Mouse (Mus musculus) MEL (cell line): ENCODE data around the gene Gm20388. TPM values are rescaled to one million over a fixed set of nuclear protein-coding genes. Genes with fewer than 3 reads are reported as not detected.

ENCODE experiments used
- DNase-seq: peaks from one replicate; pipeline ENCODE4 v3.0.0; 2011; ENCODE audit warnings: low read depth, low spot score
- H3K27ac ChIP-seq: 2 replicates; pipeline ENCODE4 v1.5.1; 2012; ENCODE audit warnings: low read depth, mild to moderate bottlenecking, control low read depth, low read length, moderate library complexity; ENCODE audit not compliant: control insufficient read depth
- H3K27me3 ChIP-seq, 2 experiments: fragments of 150-350 bp in 1 of 2; sonication (generic) in 1 of 2; 2 replicates each; pipeline ENCODE4 v1.6.1; 2012; ENCODE audit warnings: low read length in 2 of 2, mild to moderate bottlenecking in 2 of 2, improper control_type of control experiment in 1 of 2, moderate library complexity in 1 of 2; ENCODE audit not compliant: insufficient read depth in 2 of 2, control insufficient read depth in 1 of 2
- H3K36me3 ChIP-seq, 2 experiments: 2 replicates each; pipeline ENCODE4 v1.6.1; 2012 to 2014; ENCODE audit warnings: low read length in 2 of 2, improper control_type of control experiment in 1 of 2, inconsistent platforms in 1 of 2, mild to moderate bottlenecking in 1 of 2; ENCODE audit not compliant: insufficient read depth in 2 of 2, control insufficient read depth in 1 of 2
- H3K4me1 ChIP-seq, 2 experiments: fragments of 150-350 bp in 1 of 2; sonication (generic) in 1 of 2; 2 replicates each; pipeline ENCODE4 v1.6.1; 2012; ENCODE audit warnings: low read length in 2 of 2, improper control_type of control experiment in 1 of 2, mild to moderate bottlenecking in 1 of 2; ENCODE audit not compliant: insufficient read depth in 2 of 2, control insufficient read depth in 1 of 2
- H3K4me3 ChIP-seq, 2 experiments: fragments of 150-350 bp in 1 of 2; sonication (generic) in 1 of 2; 2 replicates each; pipeline ENCODE4 v1.5.1; 2012; ENCODE audit warnings: low read depth in 2 of 2, low read length in 2 of 2, mild to moderate bottlenecking in 2 of 2, moderate library complexity in 2 of 2, control low read depth in 1 of 2, improper control_type of control experiment in 1 of 2; ENCODE audit not compliant: control insufficient read depth in 1 of 2, insufficient read depth in 1 of 2
- H3K79me2 ChIP-seq: 2 replicates; pipeline ENCODE4 v1.6.1; 2012; ENCODE audit warnings: mild to moderate bottlenecking, low read length, moderate library complexity; ENCODE audit not compliant: control insufficient read depth, poor library complexity, insufficient read depth
- H3K9ac ChIP-seq: 2 replicates; pipeline ENCODE4 v1.6.1; 2012; ENCODE audit warnings: low read depth, mild to moderate bottlenecking, control low read depth, low read length, moderate library complexity; ENCODE audit not compliant: control insufficient read depth, poor library complexity, severe bottlenecking
- H3K9me3 ChIP-seq: fragments of 150-350 bp; sonication (generic); replicated peaks from 2 replicates; pipeline ENCODE4 v1.6.1; 2012; ENCODE audit warnings: mild to moderate bottlenecking, low read length, improper control_type of control experiment, moderate library complexity; ENCODE audit not compliant: insufficient read depth
- CHD1 ChIP-seq: IDR thresholded peaks from 2 replicates; pipeline ENCODE4 v1.6.1; 2012; ENCODE audit warnings: low read depth, mild to moderate bottlenecking, inconsistent platforms, low read length, improper control_type of control experiment
- CHD2 ChIP-seq: IDR thresholded peaks from 2 replicates; pipeline ENCODE4 v1.6.1; 2011; ENCODE audit warnings: low read length, improper control_type of control experiment
- CTCF ChIP-seq, 3 experiments: IDR thresholded peaks in 2 of 3; conservative IDR thresholded peaks in 1 of 3; 2 replicates each; pipeline ENCODE4 v1.5.1; 2011 to 2012; ENCODE audit warnings: low read length in 3 of 3, low read depth in 2 of 3, mild to moderate bottlenecking in 2 of 3, improper control_type of control experiment in 1 of 3, inconsistent platforms in 1 of 3, mixed read lengths in 1 of 3, moderate library complexity in 1 of 3; ENCODE audit not compliant: control insufficient read depth in 1 of 3, insufficient read depth in 1 of 3, poor library complexity in 1 of 3, severe bottlenecking in 1 of 3
- ELF1 ChIP-seq: IDR thresholded peaks from 2 replicates; pipeline ENCODE4 v1.6.1; 2014; ENCODE audit warnings: low read depth, mild to moderate bottlenecking, inconsistent platforms, low read length, improper control_type of control experiment, moderate library complexity
- EP300 ChIP-seq, 2 experiments: IDR thresholded peaks; 2 replicates each; pipeline ENCODE4 v1.6.1; 2011; ENCODE audit warnings: improper control_type of control experiment in 2 of 2, low read length in 2 of 2, low read depth in 1 of 2, mild to moderate bottlenecking in 1 of 2
- HCFC1 ChIP-seq: IDR thresholded peaks from 2 replicates; pipeline ENCODE4 v1.6.1; 2012; ENCODE audit warnings: low read depth, mild to moderate bottlenecking, inconsistent platforms, low read length, improper control_type of control experiment, moderate library complexity
- MAFK ChIP-seq: IDR thresholded peaks from 2 replicates; pipeline ENCODE4 v1.6.1; 2011; ENCODE audit warnings: low read depth, mild to moderate bottlenecking, low read length, improper control_type of control experiment, borderline replicate concordance
- MYC ChIP-seq: IDR thresholded peaks from 2 replicates; pipeline ENCODE4 v1.6.1; 2011; ENCODE audit warnings: low read depth, mild to moderate bottlenecking, low read length, improper control_type of control experiment, moderate library complexity
- NELFE ChIP-seq: IDR thresholded peaks from 2 replicates; pipeline ENCODE4 v1.6.1; 2011; ENCODE audit warnings: low read depth, low read length, improper control_type of control experiment
- NRF1 ChIP-seq: IDR thresholded peaks from 2 replicates; pipeline ENCODE4 v1.6.1; 2014; ENCODE audit warnings: low read depth, mild to moderate bottlenecking, inconsistent platforms, low read length, improper control_type of control experiment, moderate library complexity; ENCODE audit not compliant: poor library complexity, insufficient read depth, severe bottlenecking
- POLR2A ChIP-seq, 2 experiments: IDR thresholded peaks; 2 replicates each; pipeline ENCODE4 v1.6.1; 2011 to 2012; ENCODE audit warnings: low read length in 2 of 2, mild to moderate bottlenecking in 2 of 2, control low read depth in 1 of 2, improper control_type of control experiment in 1 of 2, low read depth in 1 of 2, moderate library complexity in 1 of 2; ENCODE audit not compliant: control insufficient read depth in 1 of 2, insufficient read depth in 1 of 2, poor library complexity in 1 of 2
- POLR2AphosphoS2 ChIP-seq: IDR thresholded peaks from 2 replicates; pipeline ENCODE4 v1.6.1; 2011; ENCODE audit warnings: low read length, improper control_type of control experiment
- POLR2AphosphoS5 ChIP-seq: IDR thresholded peaks from 2 replicates; pipeline ENCODE4 v1.6.1; 2012; ENCODE audit warnings: low read depth, borderline replicate concordance, mild to moderate bottlenecking, inconsistent platforms, low read length, moderate library complexity, mixed read lengths
- SMC3 ChIP-seq: IDR thresholded peaks from 2 replicates; pipeline ENCODE4 v1.6.1; 2011; ENCODE audit warnings: low read depth, low read length, improper control_type of control experiment
- TAL1 ChIP-seq: IDR thresholded peaks from 2 replicates; pipeline ENCODE4 v1.6.1; 2012; ENCODE audit warnings: mild to moderate bottlenecking, inconsistent platforms, low read length, moderate library complexity, mixed read lengths
- TBP ChIP-seq: IDR thresholded peaks from 2 replicates; pipeline ENCODE4 v1.8.0; 2011; ENCODE audit warnings: low read depth, low read length, improper control_type of control experiment
- USF1 ChIP-seq: IDR thresholded peaks from 2 replicates; pipeline ENCODE4 v1.6.1; 2014; ENCODE audit warnings: low read depth, mild to moderate bottlenecking, inconsistent platforms, low read length, improper control_type of control experiment, moderate library complexity
- USF2 ChIP-seq, 2 experiments: IDR thresholded peaks; 2 replicates each; pipeline ENCODE4 v1.6.1; 2011 to 2012; ENCODE audit warnings: improper control_type of control experiment in 2 of 2, low read length in 2 of 2, borderline replicate concordance in 1 of 2, inconsistent platforms in 1 of 2, low read depth in 1 of 2, mild to moderate bottlenecking in 1 of 2; ENCODE audit not compliant: insufficient read depth in 1 of 2
- ZC3H11A ChIP-seq: IDR thresholded peaks from 2 replicates; pipeline ENCODE4 v1.6.1; 2012; ENCODE audit warnings: low read depth, mild to moderate bottlenecking, inconsistent platforms, low read length, improper control_type of control experiment
- ZKSCAN1 ChIP-seq: IDR thresholded peaks from 2 replicates; pipeline ENCODE4 v1.6.1; 2012; ENCODE audit warnings: low read depth, mild to moderate bottlenecking, inconsistent platforms, low read length, improper control_type of control experiment, moderate library complexity
- ZNF384 ChIP-seq: IDR thresholded peaks from 2 replicates; pipeline ENCODE4 v1.6.1; 2012; ENCODE audit warnings: low read depth, mild to moderate bottlenecking, inconsistent platforms, low read length, improper control_type of control experiment
- polyA plus RNA-seq, 2 experiments: library from polyadenylated mRNA; stranded (reverse) in 1 of 2; unstranded in 1 of 2; fragments of >175 nt in 1 of 2; fragments of >200 nt in 1 of 2; gene quantifications; 2 replicates each; pipeline versions ENCODE4 v1.2.1 to v1.2.4; 2012; ENCODE audit warnings: low replicate concordance in 2 of 2, low read depth in 1 of 2; ENCODE audit not compliant: insufficient read length in 2 of 2, insufficient read depth in 1 of 2, missing spikeins in 1 of 2
- total RNA-seq: library from RNA; depleted of rRNA; stranded (reverse); fragments of 300-350 nt; gene quantifications from 2 replicates; pipeline ENCODE4 v1.2.3, GENCODE M21; 2012

The Gm20388 gene
- total and polyA plus RNA-seq, 3 experiments: 11.1 to 17.8 TPM; not detected in 1

- TF ChIP-seq MYC (no peak), EP300 (IDR thresholded peaks at IDR 0.05; ENCODE audit: low read depth in 1 of 2, low read length in 2 of 2) (no peak), POLR2A (IDR thresholded peaks at IDR 0.05; ENCODE audit: control insufficient read depth in 1 of 2, insufficient read depth in 1 of 2, low read depth in 1 of 2, low read length in 2 of 2, poor library complexity in 1 of 2) (no peak), USF1 (no peak), POLR2AphosphoS2 (no peak), USF2 (IDR thresholded peaks at IDR 0.05; ENCODE audit: borderline replicate concordance in 1 of 2, insufficient read depth in 1 of 2, low read depth in 1 of 2, low read length in 2 of 2) (no peak), TAL1 (no peak), POLR2AphosphoS5 (no peak), TBP (no peak), CHD2 (no peak), NELFE (no peak)
- TF ChIP-seq, all 39 proteins: peak for 0
- no peak overlapping the region for H3K27ac ChIP-seq
- H3K27me3 ChIP-seq: no peaks in the 10 kb centered on the region
These were observed 2002.7 kb downstream of the Gm20388 start for GRCm38 (mm10) chr8:121913378-121913777.

DNA sequence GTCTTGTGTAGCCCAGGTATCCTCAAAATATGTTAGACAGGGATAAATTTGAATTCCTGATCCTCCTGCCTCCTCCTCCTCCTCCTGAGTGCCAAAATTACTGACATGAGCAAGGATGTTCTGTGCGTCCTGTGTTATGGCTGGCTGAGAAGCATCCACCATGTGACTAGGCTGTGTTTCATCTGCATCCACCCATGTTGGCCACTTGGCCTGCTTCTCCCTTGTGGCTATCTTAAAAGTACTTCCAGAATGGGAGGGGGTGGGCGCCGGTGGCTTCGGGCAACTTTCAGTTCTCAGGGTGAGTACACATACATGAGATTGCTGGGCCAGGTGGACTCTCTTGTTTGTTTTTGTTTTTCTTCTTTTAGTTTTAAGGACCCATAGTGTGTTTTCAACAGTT, 2008.5 kb downstream of the Gm20388 start:
- no peak for TF ChIP-seq CHD1
- TF ChIP-seq, all 39 proteins: peak for 0
- H3K27me3 ChIP-seq: peaks cover 0 to 2% of the 10 kb centered on the region in 2 experiments; a peak in 2 of 4 replicates

More at GRCm38 (mm10) chr8:121913378-121913777, 2002.7 kb downstream of the Gm20388 start:
- Histone ChIP-seq H3K4me1 (peaks cover 8 to 15% of the 10 kb centered on the region in 2 experiments), H3K36me3 (peaks cover 0 to 9% of the 10 kb centered on the region in 2 experiments; a peak in 2 of 4 replicates), H3K79me2 (no peaks in the 10 kb centered on the region; the same call in 1 of the 2 replicates), H3K9ac (no peak overlapping the region), H3K4me3 (no peak overlapping the region), H3K9me3 (no peaks in the 10 kb centered on the region)
- no peak for DNase-seq

DNA sequence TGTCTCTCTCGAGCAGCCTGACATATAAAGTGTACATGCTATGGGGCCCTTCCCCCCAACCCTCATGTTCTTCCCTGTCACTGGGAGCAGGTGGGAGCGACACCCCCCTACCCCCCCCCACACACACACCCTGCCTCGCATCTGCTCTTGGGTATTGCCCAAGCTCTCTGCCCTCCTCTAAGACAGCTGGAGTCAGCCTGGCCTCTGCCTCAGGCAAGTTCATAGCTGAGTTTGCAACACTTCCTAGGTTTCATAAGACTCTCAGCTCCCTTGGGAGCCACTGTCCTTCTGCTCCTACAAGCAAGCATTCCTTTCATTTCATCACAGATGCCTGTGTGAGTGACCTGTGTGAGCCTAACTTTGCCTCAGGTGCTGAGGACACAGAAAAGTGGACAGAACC, 2009.1 kb downstream of the Gm20388 start:
- Histone ChIP-seq H3K9ac (no peak overlapping the region), H3K36me3 (no peaks in the 10 kb centered on the region), H3K79me2 (no peaks in the 10 kb centered on the region), H3K9me3 (no peaks in the 10 kb centered on the region), H3K27ac (no peak overlapping the region), H3K27me3 (peaks cover 0 to 2% of the 10 kb centered on the region in 2 experiments; a peak in 2 of 4 replicates), H3K4me3 (no peak overlapping the region), H3K4me1 (no peaks in the 10 kb centered on the region)
- TF ChIP-seq TBP (no peak), CHD1 (no peak), SMC3 (no peak), ZC3H11A (no peak), USF1 (no peak), EP300 (IDR thresholded peaks at IDR 0.05; ENCODE audit: low read depth in 1 of 2, low read length in 2 of 2) (no peak), CTCF (IDR thresholded peaks at IDR 0.05 in 2 of 3, conservative IDR thresholded peaks at IDR 0.05 in 1 of 3; ENCODE audit: control insufficient read depth in 1 of 3, insufficient read depth in 1 of 3, low read depth in 2 of 3, low read length in 3 of 3, poor library complexity in 1 of 3, severe bottlenecking in 1 of 3) (no peak), ELF1 (no peak), ZKSCAN1 (no peak), MAFK (no peak), NRF1 (no peak), HCFC1 (no peak), NELFE (no peak), POLR2AphosphoS2 (no peak), ZNF384 (no peak), POLR2AphosphoS5 (no peak)
- TF ChIP-seq, all 39 proteins: peak for 0
- no peak for DNase-seq

More for the DNA sequence above, 2008.5 kb downstream of the Gm20388 start:
- Histone ChIP-seq H3K36me3 (no peaks in the 10 kb centered on the region), H3K4me1 (no peaks in the 10 kb centered on the region), H3K4me3 (no peak overlapping the region), H3K9ac (no peak overlapping the region), H3K79me2 (no peaks in the 10 kb centered on the region), H3K27ac (no peak overlapping the region), H3K9me3 (no peaks in the 10 kb centered on the region)
- DNase-seq: no peak
